Mouse (Mus musculus): ENCODE data around the gene Fam122a. TPM values are rescaled to one million over a fixed set of nuclear protein-coding genes. Genes with fewer than 3 reads are reported as not detected.

Fam122a gene
- polyA plus RNA-seq, 1 experiment from 2014 or later = 50.0 TPM

GRCm38 (mm10) chr19:24480916-24481315 lies 3.8 kb upstream of the Fam122a start:
- 0 out of 2 replicates have a peak, but pooled peaks cover 3% of the 10 kb centered on the region for H3K4me1 ChIP-seq (replicated peaks)
- no peaks in the 10 kb centered on the region for H3K9me3 ChIP-seq
- no peak overlapping the region for H3K9ac ChIP-seq
- WGBS = 61% methylated on average over 2 of the region's 2 CpGs
- H3K4me2 ChIP-seq (replicated peaks) = no peak overlapping the region
- ATAC-seq = no peak
- no peaks in the 10 kb centered on the region for H3K36me3 ChIP-seq
- H3K4me3 ChIP-seq (replicated peaks) = no peak overlapping the region
- no peak overlapping the region for H3K27ac ChIP-seq
- H3K27me3 ChIP-seq (replicated peaks) = no peaks in the 10 kb centered on the region

GRCm38 (mm10) chr19:24476461-24476860 lies 695 bp downstream of the Fam122a start:
- H3K9me3 ChIP-seq = no peaks in the 10 kb centered on the region
- ATAC-seq = no peak
- under 1% methylated on average over 11 of the region's 11 CpGs for WGBS
- peak overlapping the region; percentile 83 for H3K9ac ChIP-seq
- H3K27me3 ChIP-seq (replicated peaks) = no peaks in the 10 kb centered on the region
- no peaks in the 10 kb centered on the region for H3K36me3 ChIP-seq
- H3K27ac ChIP-seq = peak overlapping the region; percentile 95
- 0 out of 2 replicates have a peak, but pooled peaks cover 5% of the 10 kb centered on the region for H3K4me1 ChIP-seq (replicated peaks)
- H3K4me2 ChIP-seq (replicated peaks) = peak overlapping the region; percentile 72
- peak overlapping the region; percentile 85 for H3K4me3 ChIP-seq (replicated peaks)

GRCm38 (mm10) chr19:24475281-24475680 lies 1.9 kb downstream of the Fam122a start:
- no peaks in the 10 kb centered on the region for H3K36me3 ChIP-seq
- no peak overlapping the region for H3K27ac ChIP-seq
- ATAC-seq = no peak
- H3K9ac ChIP-seq = no peak overlapping the region
- no peaks in the 10 kb centered on the region for H3K9me3 ChIP-seq
- no peaks in the 10 kb centered on the region for H3K27me3 ChIP-seq (replicated peaks)
- no peak overlapping the region for H3K4me3 ChIP-seq (replicated peaks)
- 81% methylated on average over 6 of the region's 6 CpGs for WGBS
- no peak overlapping the region for H3K4me2 ChIP-seq (replicated peaks)
- H3K4me1 ChIP-seq (replicated peaks) = 0 out of 2 replicates have a peak, but pooled peaks cover 5% of the 10 kb centered on the region

- 0 out of 2 replicates have a peak, but pooled peaks cover 2% of the 10 kb centered on the region for H3K4me1 ChIP-seq (replicated peaks)
- 90% methylated on average over 5 of the region's 5 CpGs for WGBS
Observed at GRCm38 (mm10) chr19:24472512-24472911, 4.6 kb downstream of the Fam122a start.

GRCm38 (mm10) chr19:24471538-24471937 lies 5.6 kb downstream of the Fam122a start:
- no peak for ATAC-seq
- WGBS = 90% methylated on average over 6 of the region's 6 CpGs
- Histone ChIP-seq H3K27me3 (replicated peaks) (no peaks in the 10 kb centered on the region), H3K4me2 (replicated peaks) (no peak overlapping the region), H3K36me3 (no peaks in the 10 kb centered on the region), H3K9ac (no peak overlapping the region), H3K9me3 (no peaks in the 10 kb centered on the region), H3K27ac (no peak overlapping the region), H3K4me1 (replicated peaks) (0 out of 2 replicates have a peak, but pooled peaks cover 2% of the 10 kb centered on the region), H3K4me3 (replicated peaks) (no peak overlapping the region)

More at GRCm38 (mm10) chr19:24472512-24472911, 4.6 kb downstream of the Fam122a start:
- Histone ChIP-seq H3K36me3 (no peaks in the 10 kb centered on the region), H3K27ac (no peak overlapping the region), H3K4me2 (replicated peaks) (no peak overlapping the region), H3K4me3 (replicated peaks) (no peak overlapping the region), H3K9me3 (no peaks in the 10 kb centered on the region), H3K9ac (no peak overlapping the region), H3K27me3 (replicated peaks) (no peaks in the 10 kb centered on the region)
- ATAC-seq = no peak

- Histone ChIP-seq H3K9me3 (no peaks in the 10 kb centered on the region), H3K9ac (no peak overlapping the region), H3K27me3 (replicated peaks) (no peaks in the 10 kb centered on the region), H3K36me3 (no peaks in the 10 kb centered on the region), H3K4me1 (replicated peaks) (no peaks in the 10 kb centered on the region), H3K4me3 (replicated peaks) (no peak overlapping the region), H3K4me2 (replicated peaks) (no peak overlapping the region), H3K27ac (no peak overlapping the region)
- ATAC-seq = peak; percentile 34; the same call in 1 of the 2 replicates
- 79% methylated on average over 4 of the region's 4 CpGs for WGBS
Observed at GRCm38 (mm10) chr19:24469216-24469615, 7.9 kb downstream of the Fam122a start.

GRCm38 (mm10) chr19:24468616-24469015 lies 8.5 kb downstream of the Fam122a start:
- Histone ChIP-seq H3K4me1 (replicated peaks) (no peaks in the 10 kb centered on the region), H3K9ac (no peak overlapping the region), H3K36me3 (no peaks in the 10 kb centered on the region), H3K27me3 (replicated peaks) (no peaks in the 10 kb centered on the region), H3K4me2 (replicated peaks) (no peak overlapping the region), H3K27ac (no peak overlapping the region), H3K4me3 (replicated peaks) (no peak overlapping the region), H3K9me3 (no peaks in the 10 kb centered on the region)
- ATAC-seq = no peak
- WGBS = 68% methylated on average over 3 of the region's 3 CpGs

- no peak for ATAC-seq
- Histone ChIP-seq H3K4me3 (replicated peaks) (no peak overlapping the region), H3K4me1 (replicated peaks) (no peaks in the 10 kb centered on the region), H3K27ac (no peak overlapping the region), H3K36me3 (no peaks in the 10 kb centered on the region), H3K9me3 (no peaks in the 10 kb centered on the region), H3K9ac (no peak overlapping the region), H3K27me3 (replicated peaks) (no peaks in the 10 kb centered on the region), H3K4me2 (replicated peaks) (no peak overlapping the region)
- WGBS = 75% methylated on average over 3 of the region's 3 CpGs
Observed at GRCm38 (mm10) chr19:24463011-24463410, 14.1 kb downstream of the Fam122a start.

GRCm38 (mm10) chr19:24456591-24457231 lies 20.4 kb downstream of the Fam122a start:
- no peaks in the 10 kb centered on the region for H3K36me3 ChIP-seq
- H3K9me3 ChIP-seq = no peaks in the 10 kb centered on the region
- 91% methylated on average over 6 of the region's 6 CpGs for WGBS
- H3K9ac ChIP-seq = no peak overlapping the region
- H3K4me1 ChIP-seq (replicated peaks) = peaks cover 4% of the 10 kb centered on the region
- no peak overlapping the region for H3K4me2 ChIP-seq (replicated peaks)
- H3K27ac ChIP-seq = no peak overlapping the region
- H3K4me3 ChIP-seq (replicated peaks) = no peak overlapping the region
- H3K27me3 ChIP-seq (replicated peaks) = no peaks in the 10 kb centered on the region
- no peak for ATAC-seq

GRCm38 (mm10) chr19:24455249-24455960 lies 21.8 kb downstream of the Fam122a start:
- Histone ChIP-seq H3K27ac (no peak overlapping the region), H3K4me3 (replicated peaks) (no peak overlapping the region), H3K27me3 (replicated peaks) (no peaks in the 10 kb centered on the region), H3K9ac (no peak overlapping the region), H3K36me3 (no peaks in the 10 kb centered on the region), H3K4me2 (replicated peaks) (no peak overlapping the region), H3K4me1 (replicated peaks) (peaks cover 4% of the 10 kb centered on the region), H3K9me3 (no peaks in the 10 kb centered on the region)
- no peak for ATAC-seq
- WGBS = 83% methylated on average over 6 of the region's 6 CpGs

GRCm38 (mm10) chr19:24454451-24454850 lies 22.7 kb downstream of the Fam122a start:
- no peak overlapping the region for H3K9ac ChIP-seq
- peak; percentile 77 for ATAC-seq

GRCm38 (mm10) chr19:24453379-24453778 lies 23.8 kb downstream of the Fam122a start:
- 55% methylated on average over 13 of the region's 13 CpGs for WGBS

More at GRCm38 (mm10) chr19:24454451-24454850, 22.7 kb downstream of the Fam122a start:
- WGBS = 67% methylated on average over 2 of the region's 2 CpGs
- Histone ChIP-seq H3K4me2 (replicated peaks) (peak overlapping the region; percentile 12), H3K36me3 (no peaks in the 10 kb centered on the region), H3K27me3 (replicated peaks) (no peaks in the 10 kb centered on the region), H3K4me3 (replicated peaks) (no peak overlapping the region), H3K27ac (no peak overlapping the region), H3K4me1 (replicated peaks) (peaks cover 4% of the 10 kb centered on the region), H3K9me3 (no peaks in the 10 kb centered on the region)

More at GRCm38 (mm10) chr19:24453379-24453778, 23.8 kb downstream of the Fam122a start:
- no peaks in the 10 kb centered on the region for H3K36me3 ChIP-seq
- ATAC-seq = no peak
- H3K9ac ChIP-seq = no peak overlapping the region
- H3K4me3 ChIP-seq (replicated peaks) = no peak overlapping the region
- H3K9me3 ChIP-seq = no peaks in the 10 kb centered on the region
- no peaks in the 10 kb centered on the region for H3K27me3 ChIP-seq (replicated peaks)
- 0 out of 2 replicates have a peak overlapping the region, but pooled peaks have one; percentile 44 for H3K27ac ChIP-seq
- H3K4me1 ChIP-seq (replicated peaks) = peaks cover 4% of the 10 kb centered on the region
- H3K4me2 ChIP-seq (replicated peaks) = peak overlapping the region; percentile 28; the same call in 1 of the 2 replicates
